Mouse (Mus musculus) right cerebral cortex, adult 2 months (tissue): ENCODE data around the gene 4930452B06Rik.
"Not testable (repeated sequence)": the region's sequence is repeated elsewhere in the genome, so short reads cannot be mapped to it uniquely, and the experiment has no call there.

Experiments used
- DNase-seq, 2 experiments: peaks; one replicate each; pipeline ENCODE4 v3.0.0; 2021 to 2022; ENCODE audit warnings: low spot score in 2 of 2

Gene 4930452B06Rik

DNA sequence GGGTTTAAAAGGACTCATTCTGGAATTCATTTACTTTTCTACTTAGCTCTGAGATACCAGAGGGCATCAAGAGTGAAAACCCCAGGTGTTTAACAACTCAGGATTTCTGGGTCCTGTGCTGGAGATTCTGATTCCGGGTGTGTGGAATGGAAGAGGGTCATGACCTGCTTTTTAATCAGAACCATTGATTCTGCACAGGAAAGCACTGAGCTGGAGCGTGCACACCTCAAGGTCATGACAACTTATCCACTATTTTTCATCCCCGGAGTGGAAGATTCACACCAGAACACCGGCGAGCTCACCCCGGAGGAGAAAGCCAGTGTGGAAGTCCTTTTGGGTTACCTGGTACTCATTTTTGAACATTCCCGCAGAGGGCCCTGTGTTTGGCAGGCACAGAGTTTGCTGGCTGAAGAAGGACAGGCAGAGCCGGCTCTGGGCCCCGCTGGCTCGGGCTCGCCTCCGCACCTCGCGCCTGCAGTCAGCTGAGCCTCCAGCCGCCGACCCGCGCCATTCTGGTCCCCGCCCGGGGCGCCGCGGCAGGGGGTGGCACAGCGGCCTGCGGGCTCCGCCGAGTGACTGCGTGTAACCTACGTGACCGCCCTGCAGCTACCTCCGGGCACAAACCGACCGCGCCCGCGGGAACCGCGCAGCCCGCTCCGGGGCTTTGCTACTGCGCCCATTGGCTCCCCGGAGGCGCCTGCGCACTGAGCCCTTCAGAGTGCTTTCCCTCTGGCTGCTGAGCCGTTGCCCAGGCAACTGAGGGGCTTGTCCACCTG, at the start of gene 4930452B06Rik:
TSS of gene 4930452B06Rik (minus strand) at position 605 of the 776 bp plus-strand sequence.
- peak; percentile 81 to 87 for DNase-seq

DNA sequence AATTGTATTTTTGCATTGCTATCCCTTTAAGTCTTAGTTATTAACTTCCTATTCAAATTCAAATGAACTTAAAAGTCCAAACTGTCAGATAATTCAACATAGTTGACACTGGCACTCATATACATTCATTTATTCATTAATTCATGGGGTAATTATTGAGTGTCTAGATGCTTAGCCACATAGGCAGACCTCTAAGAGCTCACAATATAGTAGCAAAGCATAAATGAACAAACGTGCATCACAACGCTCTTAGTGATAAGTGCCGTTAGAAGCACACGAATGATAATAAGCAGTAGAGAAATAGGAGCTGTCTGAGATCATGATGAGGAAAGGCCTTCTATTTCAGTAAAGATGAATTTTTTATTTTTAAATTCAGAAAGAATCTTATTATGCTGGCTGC, 46.6 kb upstream of the 4930452B06Rik start:
- no peak for DNase-seq

DNA sequence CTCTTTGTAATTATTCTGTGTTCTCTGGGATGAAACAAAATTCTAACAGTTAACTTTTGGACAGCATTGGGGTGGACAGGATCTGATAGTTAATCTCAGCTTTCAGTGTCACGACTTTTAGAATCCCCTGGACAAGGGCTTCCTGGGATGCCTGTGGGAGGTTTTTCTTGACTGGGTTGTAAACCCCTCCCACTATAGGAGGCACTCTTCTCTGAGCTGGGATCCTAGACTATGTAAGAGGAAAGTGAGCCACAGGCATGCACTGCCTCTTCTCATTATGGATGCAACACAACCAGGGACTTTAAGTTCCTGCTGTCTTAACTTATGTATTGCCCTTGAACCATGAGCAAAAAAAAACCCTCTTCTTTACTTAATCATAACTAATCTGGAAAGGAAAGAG, 23.4 kb upstream of the 4930452B06Rik start:
- DNase-seq = no peak

DNA sequence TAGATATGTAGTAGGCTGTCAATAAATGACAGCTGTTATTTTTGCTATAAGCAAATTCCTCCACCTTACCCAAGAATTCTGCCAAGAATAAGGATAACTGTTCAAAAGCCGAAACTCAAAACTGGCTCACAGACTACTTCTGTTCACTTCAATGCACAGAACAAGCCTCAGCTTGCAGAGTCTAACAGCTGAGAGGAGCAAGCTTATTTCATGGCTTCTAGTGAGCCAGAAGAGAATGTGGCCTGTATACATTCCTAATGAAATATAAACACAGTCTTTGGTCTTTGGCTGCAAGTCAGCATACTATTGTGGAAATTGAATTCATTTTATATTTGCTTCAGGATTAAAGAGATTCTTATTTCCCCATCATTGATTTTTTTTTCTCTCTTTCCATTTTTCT, 22.4 kb upstream of the 4930452B06Rik start:
- DNase-seq = no peak

DNA sequence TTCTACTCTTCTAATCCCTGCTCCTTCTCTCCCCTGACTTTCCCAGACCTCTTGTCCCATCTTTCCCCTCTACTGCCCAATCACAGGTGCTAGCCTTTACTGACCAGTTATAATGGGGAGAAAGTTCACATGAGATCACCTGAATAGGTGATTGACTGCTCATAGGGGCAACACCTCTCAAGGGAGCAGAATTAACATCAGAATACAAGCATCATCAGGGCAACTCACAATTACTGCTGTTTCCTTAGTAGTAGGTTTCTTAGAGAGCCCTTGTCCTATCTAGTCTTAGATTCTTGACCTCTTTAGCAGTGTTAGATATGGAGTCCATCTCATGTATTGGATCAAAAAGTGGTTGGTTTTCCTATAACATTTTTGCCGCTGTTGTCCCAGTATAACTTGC, 20.1 kb upstream of the 4930452B06Rik start:
- no peak for DNase-seq

DNA sequence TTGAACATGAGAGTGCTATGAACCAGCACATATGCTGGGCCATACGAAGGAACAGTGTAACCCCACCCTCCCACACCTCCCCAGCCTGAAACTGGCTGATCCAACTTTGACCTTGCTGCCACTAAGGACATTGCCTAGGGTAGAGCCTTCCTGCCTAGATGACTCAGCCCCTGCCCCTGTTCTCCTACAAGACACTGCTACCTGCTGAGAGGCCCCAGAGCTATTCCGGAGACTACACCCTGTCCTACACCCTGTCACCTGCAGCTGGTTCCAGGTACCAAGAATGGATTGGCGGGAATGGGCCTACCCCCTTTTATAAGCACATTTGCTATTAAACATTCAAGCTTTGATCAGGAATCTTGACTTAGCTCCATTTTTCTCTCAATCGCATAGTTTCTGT, 13.9 kb upstream of the 4930452B06Rik start:
- DNase-seq = no peak

DNA sequence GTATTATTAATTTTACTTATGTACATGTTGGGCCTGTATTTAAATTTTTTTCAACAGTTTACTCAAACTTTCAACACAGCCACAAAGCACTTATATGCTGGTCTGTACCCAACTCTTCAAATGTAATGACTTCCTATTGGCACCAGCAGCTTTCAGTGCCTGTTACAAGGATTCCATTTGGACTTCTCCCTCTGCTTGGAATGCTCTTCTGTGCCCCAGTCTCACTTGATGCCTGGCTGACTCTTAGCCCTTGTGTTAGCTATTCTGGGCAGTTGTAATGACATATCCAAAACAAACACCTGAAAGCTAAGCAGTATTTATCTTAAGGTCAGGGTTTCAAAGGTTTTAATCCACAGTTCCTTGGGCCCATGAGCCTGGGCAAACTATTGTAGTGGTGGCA, 5.7 kb downstream of the 4930452B06Rik start:
- no peak for DNase-seq

DNA sequence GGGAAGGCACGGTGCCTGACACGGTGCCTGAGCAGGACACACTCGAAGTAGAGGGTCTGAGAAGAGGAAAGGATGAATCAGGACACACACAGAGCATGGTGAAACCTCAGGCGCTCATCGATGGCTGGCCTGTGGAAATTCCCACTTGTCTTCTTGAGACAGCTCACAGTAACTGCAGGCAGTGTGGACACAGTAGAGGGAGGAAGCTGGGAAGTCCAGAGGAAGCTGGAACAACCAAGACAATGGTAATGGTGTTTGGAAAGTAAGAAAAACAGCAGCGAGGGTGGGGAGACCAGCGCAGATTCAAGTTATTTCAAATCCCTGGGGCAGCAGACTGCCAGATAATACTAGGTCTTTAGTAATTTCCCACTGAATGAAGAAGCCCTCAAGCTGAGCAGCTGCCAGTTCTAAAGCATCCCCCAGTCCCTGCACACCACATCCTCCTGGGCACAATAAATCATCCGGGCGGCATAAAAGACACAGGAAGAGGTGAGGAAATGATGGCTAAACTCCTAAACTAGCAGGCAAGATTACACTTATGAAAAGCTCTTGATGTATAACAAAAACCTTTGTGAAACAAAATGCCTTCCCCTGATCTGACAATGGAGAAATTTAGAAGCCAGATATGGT, 24.3 kb downstream of the 4930452B06Rik start:
- DNase-seq = no peak

DNA sequence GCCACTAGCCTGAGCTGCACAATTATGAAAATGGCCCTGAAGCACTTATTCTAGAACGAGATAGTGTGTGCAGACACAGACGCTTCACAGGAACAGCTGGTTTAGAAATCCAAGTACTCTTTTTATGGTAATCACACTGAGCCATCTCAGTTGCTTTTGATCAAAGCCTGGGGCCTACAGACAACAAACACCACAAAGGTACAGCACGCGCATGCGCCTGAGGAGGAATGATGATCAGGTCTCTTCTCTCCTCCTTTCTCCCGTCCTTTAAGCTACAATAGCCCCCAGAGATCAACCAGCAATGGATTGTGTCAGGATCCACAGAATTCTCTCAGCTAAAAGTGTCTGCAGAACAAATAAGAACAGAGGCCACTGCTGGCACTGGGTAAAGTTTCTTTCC, 33.8 kb downstream of the 4930452B06Rik start:
- no peak for DNase-seq

DNA sequence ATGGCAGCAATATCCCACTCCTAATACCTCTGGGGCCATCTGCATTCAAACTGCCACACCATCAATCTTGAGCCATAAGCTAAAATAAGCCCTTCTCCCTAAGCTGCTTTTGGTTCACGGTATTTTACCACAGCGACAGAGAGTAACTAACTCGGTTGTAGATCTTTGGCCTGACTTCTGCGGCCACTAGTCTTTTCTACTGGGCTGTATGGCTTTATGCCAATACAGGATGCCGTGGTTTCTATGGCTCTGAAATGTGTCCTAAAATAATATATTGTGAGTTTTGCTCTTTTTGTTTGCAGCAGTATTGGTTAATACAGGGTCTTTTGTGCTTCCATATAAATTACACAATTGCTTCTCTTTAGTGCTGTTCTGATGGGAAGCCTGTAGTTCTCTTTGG, 37.6 kb downstream of the 4930452B06Rik start:
- DNase-seq = no peak

DNA sequence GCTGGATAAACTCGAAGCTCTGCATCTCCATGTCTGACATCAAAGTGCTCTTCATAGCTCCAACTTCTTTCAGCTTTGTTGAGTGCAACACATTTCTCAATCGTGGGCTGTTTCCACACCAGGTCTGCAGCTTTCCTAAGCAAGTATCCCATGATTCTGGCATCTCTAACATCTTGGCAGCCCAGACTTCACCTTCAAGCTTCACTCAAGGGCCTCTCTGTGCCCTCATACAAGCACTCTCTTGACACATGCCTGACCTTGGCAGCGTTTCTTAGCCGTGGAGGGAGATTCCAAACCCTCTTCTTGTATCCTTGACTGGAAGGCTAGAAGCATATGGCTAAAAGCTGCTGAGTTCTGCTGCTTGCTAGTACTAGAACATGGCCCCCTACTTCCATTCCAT, 38.6 kb downstream of the 4930452B06Rik start:
- no peak for DNase-seq

DNA sequence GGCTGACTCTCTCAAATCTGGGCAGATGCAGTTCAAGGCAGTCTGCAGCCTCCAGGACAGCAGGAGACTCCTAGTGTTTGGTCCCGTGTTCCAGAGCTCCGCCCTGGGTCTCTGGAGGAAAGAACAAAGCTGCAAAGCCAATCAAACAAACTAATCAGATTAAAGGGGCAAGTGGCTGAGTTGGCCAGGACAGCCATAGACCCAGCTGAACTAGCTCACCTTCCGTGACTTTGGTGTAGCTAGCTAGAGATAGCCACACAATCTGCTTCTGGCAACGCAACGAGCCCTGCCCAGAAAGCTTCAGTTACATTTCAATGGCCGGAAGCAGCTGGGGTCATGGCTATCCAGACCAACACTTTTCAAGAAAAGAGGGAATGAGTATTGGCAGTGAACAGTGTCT, 44.9 kb downstream of the 4930452B06Rik start:
- DNase-seq = no peak

DNA sequence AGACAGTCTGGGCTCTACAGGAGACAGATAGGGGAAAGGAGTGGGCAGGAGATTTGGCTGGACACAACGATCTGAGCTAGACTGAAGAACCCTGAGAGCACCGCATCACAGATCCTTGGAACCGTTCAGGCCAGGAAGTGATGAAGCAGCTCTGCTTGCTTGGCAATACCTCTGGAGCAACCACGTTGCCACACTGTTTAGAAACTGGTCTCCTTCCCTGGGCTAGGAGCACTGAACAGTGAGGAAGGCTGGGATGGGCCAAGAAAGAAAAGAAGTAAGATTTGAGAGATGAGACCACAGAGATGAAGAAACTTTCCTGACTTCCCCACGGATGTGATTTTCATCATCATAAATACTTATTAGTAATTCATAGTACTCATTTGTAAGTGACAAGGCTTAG, 45.5 kb downstream of the 4930452B06Rik start:
- DNase-seq = no peak

DNA sequence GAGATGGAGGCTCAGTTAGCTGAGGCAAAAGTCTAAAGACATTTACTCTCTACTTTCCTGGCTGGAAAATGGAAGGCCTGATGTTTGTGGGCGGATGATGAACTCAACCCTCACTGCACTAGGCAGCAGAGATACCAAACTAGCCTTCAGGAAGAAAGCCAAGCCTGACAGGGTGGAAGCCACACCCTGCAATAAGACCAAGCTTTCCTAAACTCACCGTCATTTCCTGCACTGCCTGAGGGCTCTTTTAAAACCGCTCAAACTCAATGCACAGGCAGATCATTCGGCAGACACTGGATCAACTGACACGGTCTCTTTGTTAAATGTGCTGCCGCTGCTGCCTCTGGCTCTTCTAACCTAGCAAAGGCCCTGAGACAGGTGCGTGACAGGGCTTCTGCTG, 50.4 kb downstream of the 4930452B06Rik start:
- no peak for DNase-seq

DNA sequence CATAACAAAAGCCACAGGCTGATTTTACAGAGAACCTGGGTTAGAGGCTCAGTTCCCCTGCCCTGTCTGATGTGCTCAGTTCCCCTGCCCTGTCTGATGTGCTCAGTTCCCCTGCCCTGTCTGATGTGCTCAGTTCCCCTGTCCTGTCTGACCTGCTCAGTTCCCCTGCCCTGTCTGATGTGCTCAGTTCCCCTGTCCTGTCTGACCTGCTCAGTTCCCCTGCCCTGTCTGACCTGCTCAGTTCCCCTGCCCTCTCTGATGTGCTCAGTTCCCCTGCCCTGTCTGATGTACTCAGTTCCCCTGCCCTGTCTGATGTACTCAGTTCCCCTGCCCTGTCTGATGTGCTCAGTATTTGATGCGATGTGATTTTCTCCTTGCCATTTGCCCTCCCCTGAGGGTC, 51.6 kb downstream of the 4930452B06Rik start:
- DNase-seq = not testable (repeated sequence)

DNA sequence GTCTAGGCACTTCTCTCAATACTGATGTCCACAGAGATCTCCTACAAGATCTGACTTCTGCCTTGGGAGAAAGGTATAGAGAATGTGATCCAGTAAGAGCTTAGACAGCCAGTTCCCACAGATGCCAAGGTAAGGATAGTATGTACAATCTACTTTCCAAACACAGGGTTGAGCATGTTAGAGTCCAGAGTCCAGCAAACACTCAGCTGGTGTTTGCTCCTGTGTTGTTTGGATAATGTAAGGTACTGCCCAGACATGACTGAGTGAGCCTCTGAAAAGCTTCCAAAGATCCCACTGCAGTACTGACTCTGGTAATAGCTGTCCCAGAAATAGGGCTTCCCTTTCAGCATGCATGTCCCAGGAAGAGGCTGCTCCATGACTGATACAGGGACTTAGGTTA, 54.0 kb downstream of the 4930452B06Rik start:
- no peak for DNase-seq

DNA sequence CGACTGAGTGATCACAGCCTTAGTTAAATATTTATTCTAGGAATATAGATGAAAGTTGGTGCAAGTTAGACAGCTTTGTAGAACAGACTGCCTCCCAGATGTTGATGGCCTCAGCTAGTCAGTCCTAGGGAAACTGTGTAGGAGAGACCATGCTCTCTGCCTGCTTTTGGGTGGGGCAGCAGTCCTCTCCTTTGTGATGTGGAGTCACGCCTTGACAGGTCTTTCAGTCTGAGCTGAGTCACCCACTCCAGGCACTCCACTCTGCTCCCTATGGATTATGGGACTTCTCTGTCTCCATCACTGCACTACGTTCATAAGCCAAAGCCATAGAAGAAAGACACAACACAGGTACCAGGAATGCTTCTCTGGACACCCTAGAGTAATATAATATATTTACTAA, 55.9 kb downstream of the 4930452B06Rik start:
- DNase-seq = no peak

DNA sequence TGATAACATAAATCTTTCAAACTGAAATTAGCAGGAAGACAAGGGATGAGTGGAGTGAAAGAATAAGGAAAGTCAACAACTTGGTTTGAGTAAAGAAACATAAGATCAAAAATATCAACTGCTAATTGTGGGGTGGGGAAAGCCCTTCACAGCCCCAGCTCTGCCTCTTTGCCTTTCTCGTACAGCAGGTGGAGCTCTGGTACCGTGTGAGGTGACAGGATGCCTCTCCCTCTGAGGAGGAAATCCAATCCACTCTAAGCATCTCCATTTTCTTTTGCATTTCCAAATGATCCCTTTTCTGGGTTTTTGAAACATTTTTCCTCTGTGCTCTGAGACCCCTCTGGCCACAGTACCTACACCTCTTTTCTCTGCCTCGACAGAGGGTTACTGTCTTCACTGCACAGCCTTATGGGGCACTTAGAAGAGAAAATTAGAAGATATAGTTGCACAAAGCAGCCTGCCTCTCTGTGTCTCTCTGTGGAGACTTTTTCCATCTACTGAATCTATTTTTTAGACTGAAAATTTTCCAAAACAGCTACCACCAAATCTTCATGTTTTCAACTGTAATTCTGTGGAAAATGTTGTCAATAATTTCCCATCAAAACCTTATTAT, 57.4 kb downstream of the 4930452B06Rik start:
- peak; percentile 61 to 81 for DNase-seq

DNA sequence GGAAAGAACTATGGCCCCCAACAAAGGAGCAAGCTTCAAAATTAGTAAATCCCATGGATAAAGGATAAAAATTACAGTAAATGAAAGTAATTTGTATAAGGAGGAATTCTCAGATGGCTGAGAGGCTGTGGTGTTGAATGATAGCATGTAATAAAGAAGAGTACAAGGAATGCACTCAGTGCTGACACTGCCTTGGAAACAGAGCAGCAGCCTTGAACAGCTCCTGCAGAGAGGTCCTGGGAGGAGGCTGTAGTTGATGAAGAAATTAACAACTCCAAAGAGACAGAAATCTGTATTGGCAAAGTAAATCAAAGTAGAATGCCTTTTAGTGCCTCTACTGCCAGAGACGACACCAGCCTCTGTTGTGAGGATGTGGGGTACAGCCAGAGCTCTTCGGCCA, 61.1 kb downstream of the 4930452B06Rik start:
- DNase-seq = no peak

DNA sequence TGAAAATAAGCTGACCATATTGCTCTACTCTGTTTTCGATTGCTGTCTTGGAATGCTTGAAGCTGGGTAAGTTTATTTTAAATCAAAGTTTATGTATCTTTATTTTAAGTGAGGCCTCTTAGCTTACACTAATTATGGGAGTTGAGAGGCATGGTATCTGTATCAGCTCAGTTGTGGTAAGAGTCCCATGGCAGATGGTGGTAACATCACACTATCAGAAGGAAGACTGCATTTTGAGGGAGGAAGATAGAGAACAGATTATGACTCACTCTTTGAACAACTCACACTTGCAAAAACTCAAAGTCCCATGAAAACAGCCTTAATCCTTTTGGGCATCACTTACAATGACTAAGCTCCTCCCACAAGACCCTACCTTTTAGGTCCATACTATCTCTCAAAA, 81.0 kb downstream of the 4930452B06Rik start:
- DNase-seq = no peak

DNA sequence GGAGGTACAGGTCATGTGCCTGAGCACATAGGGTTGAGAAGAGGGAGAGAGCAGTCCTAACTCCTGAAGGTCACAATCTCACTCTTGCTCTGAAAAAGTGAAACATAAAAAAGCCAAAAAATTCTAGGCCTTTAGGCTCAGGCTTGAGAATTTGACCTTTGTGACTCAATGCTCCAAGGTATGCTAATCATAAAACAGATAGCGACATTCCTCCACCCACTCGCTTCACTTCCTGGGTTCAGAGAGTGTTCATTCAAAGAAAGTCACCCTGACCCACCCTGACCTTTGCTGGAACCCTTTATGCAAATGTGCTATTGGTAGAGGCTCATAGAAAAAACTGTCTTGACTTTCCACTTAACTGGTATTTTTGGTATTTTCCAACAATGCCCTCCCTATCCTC, 115.0 kb downstream of the 4930452B06Rik start:
- DNase-seq = not testable (repeated sequence)

DNA sequence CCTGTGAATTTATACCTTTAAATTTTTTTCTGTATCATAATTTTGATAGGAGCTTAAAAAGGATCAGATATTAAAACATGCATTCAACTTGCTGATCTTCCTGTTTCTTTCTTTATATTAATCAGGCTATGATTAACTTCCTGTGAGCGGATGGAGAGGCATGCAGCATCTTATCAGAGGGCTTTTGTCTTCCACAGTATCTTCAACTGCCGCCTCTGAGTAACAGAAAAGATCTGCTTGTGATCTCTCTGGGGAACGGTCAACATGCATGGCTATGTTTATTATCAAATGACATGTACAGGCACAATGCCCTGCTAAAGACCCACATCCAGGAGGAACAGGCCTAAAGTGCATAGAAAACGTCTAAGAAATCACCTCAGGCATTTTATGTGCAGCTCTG, 116.9 kb downstream of the 4930452B06Rik start:
- DNase-seq = no peak

DNA sequence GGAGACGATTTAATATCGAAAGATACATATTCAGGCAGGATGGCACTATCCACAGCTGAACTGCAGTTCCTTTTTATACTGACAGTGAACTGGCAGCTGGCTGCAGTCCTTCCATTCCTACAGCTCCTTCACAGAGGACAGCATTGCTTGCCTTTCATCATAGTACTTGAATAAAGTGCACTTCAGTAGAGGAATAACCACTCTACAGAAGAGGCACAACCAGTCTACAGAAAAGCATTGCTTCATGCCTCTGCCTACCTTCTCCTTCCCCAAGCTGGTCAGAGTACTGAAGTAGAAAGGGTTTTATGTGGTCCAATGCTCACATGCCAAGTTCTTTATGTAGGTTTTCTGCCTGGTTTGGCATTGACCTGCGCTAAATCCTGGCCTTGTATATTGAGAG, 130.0 kb downstream of the 4930452B06Rik start:
- DNase-seq = no peak
